Mouse (Mus musculus) CH12.LX (cell line): ENCODE measurements at regions not wholly inside any gene's neighbourhood (a gene's known extent, or its start where the extent isn't known, plus 50 kb on each side); places are given as distances from the start of the nearest gene placed in this dataset.

ENCODE experiments used
- DNase-seq: peaks from one replicate; pipeline ENCODE4 v3.0.0-alpha.2; 2013; ENCODE audit errors: extremely low read depth
- H3K27ac ChIP-seq: 2 replicates; pipeline ENCODE4 v1.5.1; 2012; ENCODE audit warnings: low read depth, mild to moderate bottlenecking, control low read depth, moderate library complexity; ENCODE audit not compliant: insufficient read depth
- H3K27me3 ChIP-seq: replicated peaks from 2 replicates; pipeline ENCODE3; 2012; ENCODE audit warnings: inconsistent platforms
- H3K36me3 ChIP-seq, 2 experiments: replicated peaks in 1 of 2; 2 replicates each; pipeline versions ENCODE3 to v1.6.1; 2012; ENCODE audit warnings: inconsistent platforms in 1 of 2, low read length in 1 of 2, mild to moderate bottlenecking in 1 of 2, mixed read lengths in 1 of 2, moderate library complexity in 1 of 2; ENCODE audit not compliant: control insufficient read depth in 1 of 2, insufficient read depth in 1 of 2
- H3K4me1 ChIP-seq, 2 experiments: 2 replicates each; pipeline ENCODE4 v1.6.1; 2012; ENCODE audit warnings: inconsistent platforms in 1 of 2, moderate library complexity in 1 of 2; ENCODE audit not compliant: insufficient read depth in 2 of 2, control insufficient read depth in 1 of 2
- H3K4me2 ChIP-seq: 2 replicates; pipeline ENCODE4 v1.6.1; 2012; ENCODE audit warnings: low read depth, mild to moderate bottlenecking, control low read depth; ENCODE audit not compliant: poor library complexity, insufficient read depth, severe bottlenecking
- H3K4me3 ChIP-seq, 3 experiments: fragments of 150-350 bp in 1 of 3; sonication (generic) in 1 of 3; replicated peaks in 1 of 3; 2 replicates each; pipeline versions ENCODE3 to v1.5.1; 2011 to 2012; ENCODE audit warnings: low read depth in 2 of 3, low read length in 2 of 3, mild to moderate bottlenecking in 2 of 3, moderate library complexity in 2 of 3, control low read depth in 1 of 3, improper control_type of control experiment in 1 of 3, inconsistent platforms in 1 of 3, mixed read lengths in 1 of 3; ENCODE audit not compliant: poor library complexity in 1 of 3
- H3K79me2 ChIP-seq: replicated peaks from 2 replicates; pipeline ENCODE4 v1.6.1; 2012; ENCODE audit warnings: mild to moderate bottlenecking, moderate library complexity; ENCODE audit not compliant: control insufficient read depth, poor library complexity, insufficient read depth, severe bottlenecking; ENCODE audit errors: extremely low read depth
- H3K9ac ChIP-seq: 2 replicates; pipeline ENCODE4 v1.6.1; 2012; ENCODE audit warnings: low read depth, mild to moderate bottlenecking, control low read depth, moderate library complexity; ENCODE audit not compliant: insufficient read depth
- H3K9me3 ChIP-seq: replicated peaks from 2 replicates; pipeline ENCODE3; 2012; ENCODE audit warnings: low read length, inconsistent platforms, mixed read lengths
- BHLHE40 ChIP-seq: IDR thresholded peaks from 2 replicates; pipeline ENCODE4 v1.6.1; 2011; ENCODE audit warnings: mild to moderate bottlenecking, low read depth, low read length, improper control_type of control experiment
- CHD1 ChIP-seq: IDR thresholded peaks from 2 replicates; pipeline ENCODE4 v1.6.1; 2012; ENCODE audit warnings: low read depth, low read length, improper control_type of control experiment, inconsistent platforms
- CHD2 ChIP-seq: IDR thresholded peaks from 2 replicates; pipeline ENCODE4 v1.6.1; 2011; ENCODE audit warnings: low read length, improper control_type of control experiment
- CTCF ChIP-seq, 2 experiments: IDR thresholded peaks in 1 of 2; conservative IDR thresholded peaks in 1 of 2; 2 replicates each; pipeline ENCODE4 v1.5.1; 2011 to 2012; ENCODE audit warnings: low read depth in 2 of 2, low read length in 2 of 2, improper control_type of control experiment in 1 of 2, inconsistent platforms in 1 of 2, mild to moderate bottlenecking in 1 of 2, moderate library complexity in 1 of 2
- ELF1 ChIP-seq: IDR thresholded peaks from 2 replicates; pipeline ENCODE4 v1.6.1; 2014; ENCODE audit warnings: low read depth, mild to moderate bottlenecking, inconsistent platforms, low read length, improper control_type of control experiment
- EP300 ChIP-seq: IDR thresholded peaks from 2 replicates; pipeline ENCODE4 v1.6.1; 2011; ENCODE audit warnings: low read length, improper control_type of control experiment
- ETS1 ChIP-seq: conservative IDR thresholded peaks from 2 replicates; pipeline ENCODE4 v1.6.1; 2012; ENCODE audit warnings: low read depth, mild to moderate bottlenecking, inconsistent platforms, low read length, improper control_type of control experiment, moderate library complexity
- HCFC1 ChIP-seq: IDR thresholded peaks from 2 replicates; pipeline ENCODE4 v1.6.1; 2012; ENCODE audit warnings: low read depth, mild to moderate bottlenecking, inconsistent platforms, low read length, improper control_type of control experiment
- JUN ChIP-seq: IDR thresholded peaks from 2 replicates; pipeline ENCODE4 v1.6.1; 2011; ENCODE audit warnings: low read depth, mild to moderate bottlenecking, low read length, improper control_type of control experiment, moderate library complexity; ENCODE audit not compliant: insufficient read depth
- MAFK ChIP-seq: IDR thresholded peaks from 2 replicates; pipeline ENCODE4 v1.6.1; 2011; ENCODE audit warnings: low read length, improper control_type of control experiment; ENCODE audit not compliant: insufficient replicate concordance
- MAX ChIP-seq: IDR thresholded peaks from 2 replicates; pipeline ENCODE4 v1.6.1; 2011; ENCODE audit warnings: low read length, improper control_type of control experiment
- MAZ ChIP-seq: IDR thresholded peaks from 2 replicates; pipeline ENCODE4 v1.6.1; 2012; ENCODE audit warnings: low read depth, mild to moderate bottlenecking, inconsistent platforms, low read length, improper control_type of control experiment, moderate library complexity
- MXI1 ChIP-seq: IDR thresholded peaks from 2 replicates; pipeline ENCODE4 v1.6.1; 2011; ENCODE audit warnings: mild to moderate bottlenecking, low read depth, low read length, improper control_type of control experiment
- MYC ChIP-seq: IDR thresholded peaks from 2 replicates; pipeline ENCODE4 v1.6.1; 2011; ENCODE audit warnings: low read depth, mild to moderate bottlenecking, improper control_type of control experiment, low read length
- NELFE ChIP-seq: IDR thresholded peaks from 2 replicates; pipeline ENCODE4 v1.6.1; 2011; ENCODE audit warnings: low read depth, low read length, improper control_type of control experiment
- POLR2AphosphoS2 ChIP-seq: IDR thresholded peaks from 2 replicates; pipeline ENCODE4 v1.6.1; 2011; ENCODE audit warnings: low read depth, low read length, improper control_type of control experiment
- RCOR1 ChIP-seq: conservative IDR thresholded peaks from 2 replicates; pipeline ENCODE4 v1.6.1; 2012; ENCODE audit warnings: low read depth, mild to moderate bottlenecking, inconsistent platforms, low read length, improper control_type of control experiment
- SIN3A ChIP-seq: IDR thresholded peaks from 2 replicates; pipeline ENCODE4 v1.6.1; 2012; ENCODE audit warnings: low read length, improper control_type of control experiment, inconsistent platforms
- TBP ChIP-seq: conservative IDR thresholded peaks from 2 replicates; pipeline ENCODE4 v1.6.1; 2011; ENCODE audit warnings: low read depth, low read length, improper control_type of control experiment
- UBTF ChIP-seq: IDR thresholded peaks from 2 replicates; pipeline ENCODE4 v1.6.1; 2012; ENCODE audit warnings: low read depth, mild to moderate bottlenecking, inconsistent platforms, low read length, improper control_type of control experiment, moderate library complexity
- USF1 ChIP-seq: IDR thresholded peaks from 2 replicates; pipeline ENCODE4 v1.6.1; 2014; ENCODE audit warnings: low read depth, mild to moderate bottlenecking, inconsistent platforms, low read length, improper control_type of control experiment
- USF2 ChIP-seq: conservative IDR thresholded peaks from 2 replicates; pipeline ENCODE4 v1.6.1; 2011; ENCODE audit warnings: low read depth, low read length, improper control_type of control experiment
- ZC3H11A ChIP-seq: IDR thresholded peaks from 2 replicates; pipeline ENCODE4 v1.6.1; 2012; ENCODE audit warnings: low read depth, mild to moderate bottlenecking, inconsistent platforms, low read length, improper control_type of control experiment
- ZKSCAN1 ChIP-seq: IDR thresholded peaks from 2 replicates; pipeline ENCODE4 v1.6.1; 2012; ENCODE audit warnings: low read depth, inconsistent platforms, low read length, improper control_type of control experiment, borderline replicate concordance
- dilution Hi-C: fragments of 300-500 bp; cut with MboI; formaldehyde crosslinking; loops from 2 replicates; pipeline ENCODE4 v1.14.3; 2020; ENCODE audit warnings: low sequenced_read_pairs; ENCODE audit not compliant: extremely low pct_unique_long_range_greater_than_20kb, extremely low pct_ligation_motif_present
- in situ Hi-C: fragments of 300-500 bp; cut with MboI; formaldehyde crosslinking; loops from 3 replicates; pipeline ENCODE4 v1.14.3; 2019; ENCODE audit warnings: low sequenced_read_pairs, low pct_ligation_motif_present, low pct_unique_long_range_greater_than_20kb, mixed read lengths

DNA sequence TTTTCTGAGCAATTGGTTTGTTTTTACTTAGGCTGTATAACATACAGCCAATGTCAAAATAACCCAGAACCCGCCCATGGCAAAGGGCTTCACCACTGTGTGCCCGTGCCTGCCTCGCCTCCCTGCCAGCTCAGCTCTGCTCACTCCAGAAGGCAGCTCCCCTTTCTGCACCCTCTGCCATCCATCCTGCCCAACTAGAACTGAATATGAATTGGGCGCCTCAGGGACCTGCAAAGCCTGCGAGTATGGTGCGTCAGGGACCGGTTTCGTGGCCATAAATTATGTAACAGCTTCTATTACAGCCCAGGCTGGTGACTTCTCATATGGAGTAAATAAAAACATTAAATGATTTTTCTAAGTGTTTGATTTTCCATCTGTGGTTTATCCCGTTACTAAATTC, 66.9 kb upstream of the A430005L14Rik start:
- in situ Hi-C loops = no loop called here
- TF ChIP-seq CHD2 (no peak), MAZ (no peak), EP300 (no peak), JUN (no peak), UBTF (no peak), SIN3A (no peak), ZKSCAN1 (no peak), CHD1 (no peak), MXI1 (no peak), ELF1 (no peak), MAX (no peak), NELFE (no peak), RCOR1 (no peak), ZC3H11A (no peak), TBP (no peak), POLR2AphosphoS2 (no peak), MYC (no peak), USF2 (no peak), ETS1 (no peak), MAFK (no peak)
- H3K4me2 ChIP-seq = no peak overlapping the region

DNA sequence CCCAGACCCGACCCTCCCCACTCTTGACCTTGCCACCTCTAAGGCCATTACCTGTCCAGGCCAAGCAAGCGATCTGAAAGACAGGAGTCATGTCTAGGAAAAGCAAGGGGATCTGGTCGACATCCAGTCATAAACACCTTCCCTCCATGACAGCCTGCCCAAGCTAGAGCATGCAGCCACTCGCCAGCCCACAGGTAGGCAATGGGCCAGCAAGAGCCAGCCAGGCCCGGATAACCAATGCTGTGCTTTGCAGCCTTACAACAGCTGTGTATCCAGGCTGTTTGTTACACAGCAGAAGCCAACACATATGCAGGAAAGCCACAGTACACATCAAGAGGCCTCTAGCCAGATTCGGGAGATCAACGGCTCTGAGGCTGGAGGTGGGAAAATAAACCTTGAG, 57.3 kb upstream of the A430005L14Rik start:
- no peak for DNase-seq
- H3K4me1 ChIP-seq = no peaks in the 10 kb centered on the region
- no peak overlapping the region for H3K27ac ChIP-seq
- H3K36me3 ChIP-seq = no peaks in the 10 kb centered on the region
- H3K4me3 ChIP-seq = no peak overlapping the region
- no peaks in the 10 kb centered on the region for H3K27me3 ChIP-seq
- in situ Hi-C loops = no loop called here
- no peak overlapping the region for H3K9ac ChIP-seq
- dilution Hi-C loops = no loop called here
- TF ChIP-seq USF1 (no peak), MAZ (no peak), HCFC1 (no peak), BHLHE40 (no peak), CHD1 (no peak), CTCF (conservative IDR thresholded peaks at IDR 0.05 in 1 of 2, IDR thresholded peaks at IDR 0.05 in 1 of 2; ENCODE audit: low read depth in 2 of 2, low read length in 2 of 2) (no peak), MAX (no peak)
- H3K4me2 ChIP-seq = no peak overlapping the region
- H3K9me3 ChIP-seq = peaks cover 84% of the 10 kb centered on the region
- no peaks in the 10 kb centered on the region for H3K79me2 ChIP-seq

More for the DNA sequence above, 66.9 kb upstream of the A430005L14Rik start:
- Histone ChIP-seq H3K27me3 (no peaks in the 10 kb centered on the region), H3K4me1 (no peaks in the 10 kb centered on the region), H3K27ac (no peak overlapping the region), H3K79me2 (no peaks in the 10 kb centered on the region), H3K9me3 (peaks cover 75% of the 10 kb centered on the region), H3K4me3 (no peak overlapping the region), H3K9ac (no peak overlapping the region), H3K36me3 (no peaks in the 10 kb centered on the region)
- dilution Hi-C loops = no loop called here
- no peak for DNase-seq
